Mouse (Mus musculus) lung, adult 18-20 months (tissue): Measurements from ENCODE around the gene Ptpn1.

ENCODE experiments used
- DNase-seq, 2 experiments: peaks; one replicate each; pipeline ENCODE4 v3.0.0; 2022; ENCODE audit warnings: mixed read lengths in 2 of 2

The Ptpn1 gene

DNA sequence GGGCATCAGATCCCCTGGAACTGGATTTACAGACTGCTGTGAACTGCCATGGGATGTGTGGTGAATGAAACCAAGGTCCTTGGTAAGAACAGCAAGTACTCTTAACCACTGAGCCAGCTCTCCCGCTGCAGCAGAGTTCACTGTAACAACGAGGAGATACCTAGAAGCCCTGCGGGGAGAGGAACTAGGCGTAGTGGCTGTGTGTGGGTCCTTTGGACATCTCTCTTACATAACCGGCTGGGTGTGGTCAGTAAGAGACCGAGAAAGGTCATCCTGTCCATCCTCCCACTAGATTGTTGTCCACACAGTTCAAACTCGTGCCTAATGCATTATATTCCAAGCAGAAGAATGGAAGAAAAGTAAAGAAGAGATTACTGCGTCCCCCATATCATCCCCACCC is 10.0 kb upstream of the Ptpn1 start:
- DNase-seq: peak in 1 of 2 experiments; percentile 53

- no peak for DNase-seq
Observed at GRCm38 (mm10) chr2:167924011-167924410, 7.8 kb upstream of the Ptpn1 start.

DNA sequence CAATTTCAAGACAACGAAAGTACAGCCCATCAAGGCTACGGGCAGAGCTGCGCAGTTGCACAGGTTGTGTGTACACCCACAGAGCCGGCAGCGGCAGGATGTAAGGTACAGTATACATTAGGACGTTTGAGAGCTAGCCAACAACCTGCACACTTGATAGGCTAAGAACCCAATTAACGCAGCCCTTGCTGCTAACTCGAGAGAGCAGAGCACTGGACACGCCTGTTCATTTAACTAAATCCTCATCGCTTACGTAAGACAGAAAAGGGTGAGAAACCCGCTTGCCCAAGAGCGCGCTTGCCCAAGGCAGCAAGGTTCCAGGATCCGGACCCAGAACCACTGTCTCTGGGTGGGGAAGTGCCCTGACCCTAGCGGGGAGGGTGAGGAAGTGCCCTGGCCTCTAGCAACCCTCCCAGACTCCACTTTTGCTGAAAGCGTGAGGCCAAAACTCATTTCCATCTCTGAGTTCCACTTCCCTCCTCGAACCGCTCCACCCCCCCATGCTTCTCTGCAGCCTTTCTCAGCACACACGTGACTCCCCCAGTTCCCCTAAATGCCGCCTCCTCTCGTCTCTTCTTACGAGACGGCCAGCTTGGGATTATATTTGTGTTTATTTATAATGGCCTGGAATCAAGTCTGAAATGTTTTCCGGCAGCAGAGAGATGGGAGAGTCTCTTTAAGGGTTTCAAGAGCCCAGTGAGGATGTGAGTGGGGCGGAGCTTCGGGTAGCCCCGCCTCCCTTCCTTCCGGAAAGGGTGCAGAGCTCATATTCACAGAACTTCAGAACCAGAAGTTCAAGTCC is 6.9 kb upstream of the Ptpn1 start:
- DNase-seq: peak; percentile 91 to 94

- DNase-seq: no peak
Observed at GRCm38 (mm10) chr2:167925841-167926800, 5.7 kb upstream of the Ptpn1 start.

GRCm38 (mm10) chr2:167928002-167928526 is 3.8 kb upstream of the Ptpn1 start:
- no peak for DNase-seq

GRCm38 (mm10) chr2:167928972-167929371 is 2.9 kb upstream of the Ptpn1 start:
- DNase-seq: peak in 1 of 2 experiments; percentile 69

DNA sequence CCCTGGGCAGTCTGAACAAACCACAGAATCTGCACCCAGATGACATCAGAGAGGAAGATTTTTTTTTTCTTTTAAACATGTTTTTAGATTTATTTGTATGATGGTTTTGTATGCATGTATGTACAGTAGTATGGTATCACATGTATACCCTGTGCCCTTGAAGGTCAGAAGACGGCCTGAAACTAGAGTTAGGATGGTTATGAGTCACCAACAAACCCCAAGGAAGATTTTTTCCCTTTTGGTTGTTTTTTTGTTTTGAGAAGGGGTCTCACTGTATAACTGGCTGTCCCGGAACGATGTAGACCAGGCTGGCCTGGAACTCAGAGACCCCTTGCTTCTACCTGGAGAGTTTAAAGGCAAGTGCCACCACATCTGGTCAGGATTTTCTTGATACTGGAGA is 882 bp upstream of the Ptpn1 start:
- DNase-seq: no peak

- DNase-seq: no peak
Observed at GRCm38 (mm10) chr2:167932727-167933231, 922 bp downstream of the Ptpn1 start.

DNA sequence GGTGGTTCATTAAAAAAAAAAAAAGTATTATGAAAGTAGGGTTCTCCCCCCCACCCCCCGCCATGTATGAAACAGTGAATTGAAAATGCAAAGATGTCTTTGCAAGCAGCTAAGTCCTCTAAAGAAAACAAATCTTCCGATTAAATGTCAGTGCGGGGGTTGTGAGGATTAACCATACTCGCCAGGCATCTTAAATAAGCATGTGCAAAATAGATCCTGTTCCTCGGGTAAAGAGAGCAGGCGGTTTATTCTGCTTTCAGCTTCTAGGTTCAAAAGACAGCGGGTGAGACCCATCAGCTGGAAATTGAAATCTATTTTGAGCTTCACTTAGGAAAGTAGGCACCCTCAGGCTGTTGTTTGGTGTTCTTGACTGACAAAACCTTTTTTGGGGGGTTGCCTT is 1.5 kb downstream of the Ptpn1 start:
- no peak for DNase-seq

DNA sequence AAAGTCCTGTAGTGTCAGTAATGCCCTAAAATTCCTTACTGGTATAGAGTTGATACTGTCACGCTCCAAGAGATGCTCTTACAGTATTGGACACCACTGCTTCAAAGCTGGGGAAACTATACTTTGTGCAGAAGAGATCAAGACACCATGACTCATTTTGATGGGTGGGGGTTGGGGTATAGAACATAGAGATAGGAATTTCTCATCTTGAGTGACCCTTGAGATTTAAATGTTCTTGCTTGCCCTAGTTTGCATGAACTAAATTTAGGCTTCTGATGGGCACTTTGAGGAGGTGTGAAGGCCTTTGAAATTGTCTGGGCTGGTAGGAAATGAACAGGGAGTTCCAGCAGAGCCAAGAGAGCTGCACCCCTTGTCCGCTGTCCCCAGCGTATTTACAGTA is 4.1 kb downstream of the Ptpn1 start:
- no peak for DNase-seq

DNA sequence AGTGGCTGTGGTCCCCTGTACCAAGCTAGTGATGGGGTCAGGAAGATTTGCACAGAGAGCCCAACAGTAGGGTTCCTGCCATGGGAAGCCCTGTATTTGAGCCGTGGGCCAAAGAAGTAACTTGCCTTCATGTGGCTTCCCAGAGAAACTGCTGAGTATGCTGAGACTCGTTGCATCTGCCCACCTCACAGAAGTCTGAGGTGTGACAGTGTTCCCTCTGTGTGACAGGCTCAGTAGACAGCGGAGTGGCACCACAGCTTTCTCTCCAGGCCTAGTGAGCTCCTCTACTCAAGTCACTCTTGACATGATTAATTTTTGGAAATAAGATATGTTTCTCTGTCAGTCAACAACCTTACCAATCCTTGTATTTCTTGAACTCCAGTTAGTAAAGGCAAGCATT is 6.9 kb downstream of the Ptpn1 start:
- no peak for DNase-seq

DNA sequence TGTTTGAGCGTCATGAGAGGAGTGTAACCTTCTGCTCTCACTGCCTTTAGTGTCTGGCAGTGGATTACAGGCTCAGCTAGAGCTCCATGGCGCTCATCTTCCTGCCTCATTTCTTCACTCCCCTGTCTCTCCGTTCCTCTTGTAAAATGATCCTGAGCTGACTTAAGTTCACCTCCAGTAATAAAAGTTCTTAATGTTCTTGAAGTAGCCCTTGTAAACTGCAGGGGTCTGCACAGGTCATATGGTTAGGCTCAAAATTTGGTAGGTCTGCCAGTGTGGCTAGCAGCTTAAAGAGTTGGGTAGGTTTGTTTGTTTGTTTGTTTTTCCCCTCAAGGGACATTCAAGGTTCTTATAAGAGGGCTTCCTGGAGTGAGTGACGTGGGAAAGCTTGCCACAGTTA is 7.3 kb downstream of the Ptpn1 start:
- no peak for DNase-seq

DNA sequence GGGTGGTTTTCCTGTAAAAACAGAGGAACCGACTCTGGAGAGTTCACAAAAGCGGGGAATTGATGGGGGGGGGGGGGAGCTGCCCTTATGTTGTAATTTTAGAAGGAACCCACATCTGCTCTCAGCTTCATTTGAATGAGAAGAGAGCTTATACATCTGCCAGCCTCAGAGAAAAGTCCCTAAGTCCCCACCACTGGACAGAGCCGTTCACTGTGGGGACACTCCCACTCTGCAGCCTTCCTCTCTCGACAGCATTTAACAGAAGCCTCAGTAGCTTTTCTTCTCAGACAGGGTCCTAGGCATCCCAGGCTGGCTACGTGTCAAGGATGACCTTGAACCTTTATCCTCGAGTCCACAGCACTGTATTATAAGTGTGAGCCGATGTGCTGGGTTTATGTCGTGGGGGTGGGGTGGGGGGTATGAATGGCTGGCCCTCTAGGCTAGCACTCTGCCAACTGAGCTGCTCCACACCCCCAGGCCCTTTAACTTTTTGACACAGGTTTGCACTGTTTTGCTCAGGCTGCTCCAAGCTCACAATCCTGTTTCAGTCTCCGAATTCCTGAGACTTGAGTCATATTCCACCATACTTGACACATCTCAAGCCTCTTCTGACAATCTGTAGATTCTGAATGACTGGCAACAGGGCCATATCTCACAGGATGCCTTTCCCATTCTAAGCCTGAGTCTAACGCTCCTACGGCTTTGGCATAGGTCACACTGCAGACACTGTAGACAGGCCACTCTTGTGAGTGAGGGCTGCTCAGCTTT is 8.0 kb downstream of the Ptpn1 start:
- no peak for DNase-seq

DNA sequence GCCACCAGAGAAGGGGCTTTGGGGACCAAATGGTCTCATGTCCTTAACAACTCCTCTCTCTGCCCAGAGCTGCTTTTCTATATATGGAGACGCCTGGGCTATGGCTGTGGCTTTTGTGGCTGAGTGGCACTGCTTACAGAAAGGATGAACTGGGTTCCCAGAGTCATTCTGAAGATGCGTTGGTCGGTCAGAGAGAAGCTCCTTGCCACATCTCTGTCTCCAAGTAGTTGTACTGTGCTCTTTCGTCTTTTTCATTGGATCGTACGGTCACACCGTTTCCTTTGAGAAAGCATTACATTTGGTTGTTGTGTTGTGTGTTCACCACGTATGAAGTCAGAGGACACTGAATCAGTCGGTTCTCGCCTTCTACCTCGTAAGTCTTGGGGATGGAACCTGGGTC is 8.8 kb downstream of the Ptpn1 start:
- no peak for DNase-seq

DNA sequence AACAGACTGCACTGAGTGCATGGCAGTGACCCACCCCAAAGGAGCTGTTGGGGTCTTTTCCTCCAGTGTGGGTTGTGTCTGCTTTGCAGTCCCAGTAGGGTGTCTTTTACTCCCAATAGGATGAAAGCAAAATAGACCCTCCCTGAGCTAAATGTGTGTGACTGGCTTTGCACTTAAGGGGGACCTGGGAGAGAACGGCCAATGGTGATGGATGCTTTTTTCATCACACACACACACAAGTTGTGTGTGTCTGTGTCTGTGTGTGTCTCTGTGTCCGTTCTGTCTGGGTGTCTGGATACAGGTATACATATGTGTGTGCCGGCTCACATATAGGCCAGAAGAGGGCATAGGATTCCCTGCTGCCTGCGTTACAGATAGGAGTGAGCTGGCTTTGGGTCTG is 9.5 kb downstream of the Ptpn1 start:
- DNase-seq: no peak

- DNase-seq: no peak
Observed at GRCm38 (mm10) chr2:167941745-167942176, 9.9 kb downstream of the Ptpn1 start.

DNA sequence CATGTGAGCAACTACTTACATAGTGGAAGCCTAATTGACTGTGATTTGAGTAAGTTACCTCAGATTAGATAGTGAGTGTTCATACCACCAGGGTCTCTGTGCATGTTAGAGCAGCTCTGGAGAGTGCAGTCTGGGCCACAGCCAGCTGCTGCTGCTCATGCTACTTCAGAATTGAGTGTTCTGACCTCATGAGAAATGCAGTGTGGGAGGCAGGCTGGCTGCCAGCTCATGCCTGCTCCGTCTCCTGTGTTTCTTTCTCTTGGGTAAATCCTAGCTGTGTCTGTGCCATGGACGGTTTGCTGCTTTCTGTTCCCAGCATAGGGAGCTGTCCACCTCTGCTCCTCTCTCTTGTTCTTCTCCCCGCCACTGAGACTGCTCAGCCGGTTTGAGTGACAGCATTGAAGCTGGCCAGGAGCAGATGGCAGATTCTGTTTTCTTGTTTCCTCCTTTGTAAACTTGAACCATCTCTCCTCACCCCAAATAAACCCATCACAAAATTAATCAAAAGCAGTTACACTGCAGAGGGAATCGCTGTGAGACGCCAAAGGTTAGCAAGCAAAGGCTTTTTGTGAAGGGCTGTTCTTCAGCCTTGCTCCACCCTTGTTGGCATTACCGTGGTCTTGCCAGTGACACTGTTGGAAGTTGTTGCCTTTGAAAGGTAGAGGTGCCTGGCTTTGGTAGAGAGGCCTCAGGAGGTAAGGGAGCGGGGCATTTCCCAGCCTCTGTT is 10.5 kb downstream of the Ptpn1 start:
- DNase-seq: peak; percentile 83 to 87

GRCm38 (mm10) chr2:167942926-167943633 is 11.2 kb downstream of the Ptpn1 start:
- peak; percentile 77 to 81 for DNase-seq

GRCm38 (mm10) chr2:167944193-167944592 is 12.3 kb downstream of the Ptpn1 start:
- DNase-seq: no peak

DNA sequence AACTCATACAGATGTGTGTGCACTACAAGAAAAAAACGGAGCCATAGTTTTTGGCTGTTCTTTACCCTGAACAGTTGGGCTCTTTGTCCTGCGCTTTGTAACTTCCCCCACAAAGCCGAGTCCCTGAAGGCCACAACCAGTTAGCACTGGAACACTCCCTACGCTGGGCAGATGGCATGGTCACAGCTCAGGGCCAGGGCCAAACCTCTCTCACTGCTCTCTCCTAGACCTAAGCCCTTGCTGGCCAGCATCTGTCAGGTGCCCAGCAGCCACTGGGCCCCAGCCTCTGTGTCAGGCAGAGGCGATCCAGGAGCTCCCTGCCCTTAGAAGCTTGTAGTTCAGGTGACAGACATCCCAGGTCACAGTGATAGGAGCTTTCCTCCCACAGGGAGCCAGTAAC is 13.6 kb downstream of the Ptpn1 start:
- no peak for DNase-seq

DNA sequence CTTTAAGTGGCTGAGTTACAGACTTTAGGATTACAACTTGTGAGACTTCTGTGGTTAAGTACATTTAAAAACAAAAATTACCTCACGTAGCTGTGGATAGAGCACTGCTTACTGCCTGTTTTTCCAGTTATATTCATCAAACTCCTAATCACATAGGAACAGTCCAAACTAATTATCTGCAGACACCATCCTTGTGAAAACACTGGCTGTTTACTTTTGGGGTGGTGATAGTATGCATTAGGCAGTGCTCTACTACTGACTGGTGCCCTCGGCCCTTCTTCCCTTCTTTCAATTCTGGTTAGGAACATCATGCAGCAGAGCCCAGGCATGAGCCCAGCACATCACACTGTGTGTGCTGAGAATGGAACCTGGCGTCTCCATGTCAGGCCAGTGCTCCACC is 15.4 kb downstream of the Ptpn1 start:
- DNase-seq: no peak
